Mouse (Mus musculus) skeletal muscle tissue, adult 2 months (tissue): ENCODE data around the gene Emp3.
"Not testable (repeated sequence)": the region's sequence is repeated elsewhere in the genome, so short reads cannot be mapped to it uniquely, and the experiment has no call there.

Experiments used
- DNase-seq: peaks from one replicate; pipeline ENCODE4 v3.0.0-alpha.2; 2012; ENCODE audit warnings: low read depth, low spot score

Emp3 gene

DNA sequence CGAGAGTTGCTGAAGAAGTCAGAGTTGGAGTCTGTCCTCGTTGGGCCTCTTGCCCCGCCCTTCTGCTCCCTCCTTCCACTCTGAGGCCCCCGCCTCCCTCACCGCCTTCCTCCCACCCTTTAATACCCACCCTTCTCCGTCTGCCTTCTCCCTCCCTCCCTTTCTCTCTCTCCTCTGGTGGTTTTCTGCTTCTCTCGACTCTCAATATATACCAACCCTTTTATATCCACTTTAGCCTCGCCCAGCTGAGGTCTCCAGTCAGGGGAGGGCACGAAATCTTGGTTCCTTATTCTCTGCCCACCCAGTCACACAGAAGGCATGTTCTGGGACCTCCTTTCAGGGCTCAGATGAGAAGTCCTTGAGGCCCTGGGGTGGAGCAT lies at the start of gene Emp3:
Gene Emp3, minus strand, starts transcription at position 163 of the 380 bp plus-strand sequence.
- peak; percentile 73 for DNase-seq

- DNase-seq: no peak
These were observed 35.4 kb upstream of the Emp3 start for GRCm38 (mm10) chr7:45956611-45957010.

- no peak for DNase-seq
These were observed 27.9 kb upstream of the Emp3 start for GRCm38 (mm10) chr7:45949061-45949460.

DNA sequence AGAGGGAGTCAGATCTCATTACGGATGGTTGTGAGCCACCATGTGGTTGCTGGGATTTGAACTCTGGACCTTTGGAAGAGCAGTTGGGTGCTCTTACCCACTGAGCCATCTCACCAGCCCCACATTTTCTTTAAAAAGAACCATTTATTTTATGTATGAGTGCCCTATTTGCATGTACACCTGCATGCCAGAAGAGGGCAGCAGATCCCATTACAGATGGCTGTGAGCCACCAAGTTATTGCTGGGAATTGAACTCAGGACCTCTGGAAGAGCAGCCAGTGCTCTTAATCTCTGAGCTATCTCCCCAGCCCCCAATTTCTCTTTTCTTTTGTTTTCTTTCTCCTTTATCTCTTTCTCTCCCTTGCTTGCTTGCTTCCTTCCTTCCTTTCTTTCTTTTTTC lies 22.1 kb upstream of the Emp3 start:
- DNase-seq: not testable (repeated sequence)

DNA sequence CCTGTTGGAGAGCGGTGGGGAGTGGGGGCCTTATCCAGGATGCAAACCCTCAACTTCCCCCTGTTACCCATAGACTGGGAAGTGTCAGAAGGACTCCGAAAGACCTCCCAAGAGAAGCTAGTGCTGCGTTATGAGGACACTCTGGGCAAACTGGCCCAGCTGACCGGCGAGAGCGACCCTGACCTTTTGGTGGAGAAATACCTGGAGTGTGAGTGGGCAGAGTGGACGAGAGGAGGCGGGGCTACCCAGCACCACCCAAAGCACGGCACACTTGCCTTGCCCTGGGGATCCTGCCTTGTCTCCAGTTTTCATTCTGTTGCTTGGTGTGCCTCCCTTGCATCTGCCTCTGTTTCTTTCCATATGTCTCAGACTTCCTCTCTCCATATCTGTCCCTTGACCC lies 20.8 kb upstream of the Emp3 start:
- no peak for DNase-seq

GRCm38 (mm10) chr7:45939836-45940235 lies 18.6 kb upstream of the Emp3 start:
- no peak for DNase-seq

- peak; percentile 45 for DNase-seq
These were observed 13.9 kb upstream of the Emp3 start for GRCm38 (mm10) chr7:45935114-45935513.

DNA sequence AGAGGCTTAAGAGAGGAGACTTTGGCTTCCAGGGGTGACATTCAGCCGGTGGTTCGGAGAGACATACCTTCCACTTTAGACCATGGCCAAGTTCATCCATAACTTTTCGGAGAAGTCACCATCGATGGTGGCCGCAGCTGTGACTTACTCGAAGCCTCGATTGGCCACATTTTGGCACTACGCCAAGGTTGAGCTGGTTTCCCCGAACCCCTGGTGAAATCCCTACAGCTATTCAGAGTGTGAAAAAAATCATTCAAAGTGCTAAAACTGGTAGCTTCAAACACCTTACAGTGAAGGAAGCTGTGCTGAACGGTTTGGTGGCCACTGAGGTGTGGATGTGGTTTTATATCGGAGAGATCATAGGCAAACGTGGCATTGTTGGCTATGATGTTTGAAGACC lies 12.6 kb upstream of the Emp3 start:
- not testable (repeated sequence) for DNase-seq

GRCm38 (mm10) chr7:45929688-45930087 lies 8.5 kb upstream of the Emp3 start:
- no peak for DNase-seq

DNA sequence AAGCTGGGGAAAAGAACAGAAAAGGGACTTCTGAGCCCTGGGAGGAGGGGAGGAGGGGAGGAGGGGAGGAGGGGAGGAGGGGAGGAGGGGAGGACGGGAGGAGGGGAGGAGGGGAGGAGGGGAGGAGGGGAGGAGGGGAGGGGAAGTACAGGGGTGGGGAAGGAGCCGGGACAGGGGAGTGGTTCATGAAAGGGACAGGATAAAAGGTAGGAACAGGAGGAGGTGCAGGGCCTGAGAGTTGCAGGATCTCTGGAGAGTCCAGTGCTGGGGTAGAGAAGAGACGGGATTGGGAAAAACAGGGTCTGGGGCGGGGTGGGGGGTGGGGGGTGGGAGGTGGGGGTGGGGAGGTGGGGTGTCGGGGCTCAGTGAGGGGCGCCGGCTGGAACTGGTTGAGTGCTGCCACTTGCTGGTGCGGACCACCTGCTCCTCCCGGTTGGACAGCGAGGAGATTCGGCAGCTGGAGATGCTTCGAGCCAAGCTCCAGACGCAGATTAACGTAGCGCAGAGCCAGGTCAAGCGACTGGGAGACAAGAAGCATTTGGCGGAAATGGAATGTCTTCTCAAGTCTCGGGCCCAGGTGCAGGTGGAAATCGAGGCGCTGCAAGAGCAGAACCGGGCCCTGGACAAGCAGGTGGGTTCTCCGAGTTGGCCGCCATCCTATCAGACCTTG lies 7.6 kb upstream of the Emp3 start:
- no peak for DNase-seq

GRCm38 (mm10) chr7:45924429-45924816 lies 3.2 kb upstream of the Emp3 start:
- DNase-seq: no peak

- DNase-seq: peak; percentile 81
These were observed 2.7 kb upstream of the Emp3 start, which contains the start of gene Ccdc114 for GRCm38 (mm10) chr7:45923762-45924428. TSS of gene Ccdc114 (plus strand) at chr7:45924072.

GRCm38 (mm10) chr7:45922928-45923761 lies 1.9 kb upstream of the Emp3 start:
- DNase-seq: peak; percentile 98

- DNase-seq: no peak
These were observed 871 bp upstream of the Emp3 start for GRCm38 (mm10) chr7:45921950-45922600.

GRCm38 (mm10) chr7:45920583-45921241 lies 492 bp downstream of the Emp3 start:
- peak; percentile 40 for DNase-seq

DNA sequence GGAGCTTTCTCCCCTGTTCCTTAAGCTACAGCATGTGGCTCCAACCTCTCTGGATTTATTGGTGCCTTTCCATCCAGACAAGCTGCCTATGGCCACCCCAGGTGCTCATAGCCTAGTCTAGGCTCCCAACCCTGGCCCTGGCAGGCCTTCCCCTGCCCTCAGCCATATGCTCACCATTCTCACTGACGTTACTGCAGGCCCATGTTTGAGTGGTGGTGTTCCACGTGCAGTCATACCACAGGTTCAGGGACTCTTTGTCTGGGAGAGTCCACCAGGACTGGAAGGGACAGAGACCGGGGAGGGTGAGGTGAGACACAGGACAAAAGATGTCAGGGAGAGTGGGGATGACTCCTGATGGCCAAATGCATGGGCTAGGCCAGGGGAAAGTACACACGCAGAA lies 1.4 kb downstream of the Emp3 start:
- no peak for DNase-seq

GRCm38 (mm10) chr7:45919083-45919671 lies 2.0 kb downstream of the Emp3 start:
- DNase-seq: no peak

GRCm38 (mm10) chr7:45917926-45918325 lies 3.3 kb downstream of the Emp3 start:
- no peak for DNase-seq

- DNase-seq: no peak
These were observed 4.0 kb downstream of the Emp3 start for GRCm38 (mm10) chr7:45917004-45917704.
